ENCODE assay signal across 8 mouse cellular contexts in genomic region chr5:144189950-144190583, GRCm38 (mm10). TPM values are rescaled to one million over a fixed set of nuclear protein-coding genes. Genes with fewer than 3 reads are reported as not detected.
DNase-seq lines count a peak whose midpoint lies in the region; ATAC-seq and TF ChIP-seq lines count a peak whose summit lies in the region.

Gene Bhlha15 (plus strand): TSS chr5:144190286.

- peak within 1 kb of the TSS; percentile 39 for H3K4me3 ChIP-seq in heart, embryonic 12.5 days
- peak within 1 kb of the TSS; percentile 28 for H3K4me3 ChIP-seq in kidney, embryonic 15.5 days (replicated peaks)
- peak within 1 kb of the TSS; percentile 46 for H3K4me3 ChIP-seq in small intestine, adult 2 months (ENCODE audit: low read depth, low read length)

- peak within 1 kb of the TSS; percentile 72 for H3K4me2 ChIP-seq in heart, embryonic 12.5 days
- peak within 1 kb of the TSS; percentile 60 for H3K4me2 ChIP-seq in kidney, embryonic 15.5 days

- H3K9me3 ChIP-seq in heart, embryonic 12.5 days (replicated peaks) = no peaks in the 10 kb centered on the region
- no peaks in the 10 kb centered on the region for H3K9me3 ChIP-seq in kidney, embryonic 15.5 days (replicated peaks)

- 3% methylated on average over 22 of the region's 26 CpGs for WGBS in heart, embryonic 12.5 days
- 4% methylated on average over 24 of the region's 26 CpGs for WGBS in kidney, embryonic 15.5 days
- WGBS in small intestine, adult 2 months = 4% methylated on average over 26 of the region's 26 CpGs

- H3K4me1 ChIP-seq in heart, embryonic 12.5 days (replicated peaks) = peaks cover 33% of the 10 kb centered on the region
- peaks cover 19% of the 10 kb centered on the region for H3K4me1 ChIP-seq in kidney, embryonic 15.5 days
- peaks cover 6% of the 10 kb centered on the region; the same call in 1 of the 2 replicates for H3K4me1 ChIP-seq in small intestine, adult 2 months (ENCODE audit: control insufficient read depth, insufficient read depth, insufficient read length, low read length)

- H3K27me3 ChIP-seq in heart, embryonic 12.5 days (replicated peaks) = no peaks in the 10 kb centered on the region
- 0 out of 2 replicates have a peak, but pooled peaks cover 2% of the 10 kb centered on the region for H3K27me3 ChIP-seq in kidney, embryonic 15.5 days
- H3K27me3 ChIP-seq in small intestine, adult 2 months (ENCODE audit: control insufficient read depth, insufficient read depth, low read length) = no peaks in the 10 kb centered on the region

- peaks cover 16% of the 10 kb centered on the region for H3K36me3 ChIP-seq in heart, embryonic 12.5 days
- peaks cover 14% of the 10 kb centered on the region for H3K36me3 ChIP-seq in kidney, embryonic 15.5 days
- peaks cover 16% of the 10 kb centered on the region for H3K36me3 ChIP-seq in small intestine, adult 2 months (ENCODE audit: control insufficient read depth, insufficient read depth, low read length)

- H3K9ac ChIP-seq in heart, embryonic 12.5 days = peak within 1 kb of the TSS; percentile 57
- H3K9ac ChIP-seq in kidney, embryonic 15.5 days = no peak within 1 kb of the TSS

- TF ChIP-seq CTCF in small intestine, adult 2 months (IDR thresholded peaks at IDR 0.05; ENCODE audit: extremely low read depth, insufficient read length, insufficient replicate concordance, low read depth, low read length) = no peak

- peak; percentile 10; the same call in 1 of the 2 replicates for TF ChIP-seq POLR2A in small intestine, adult 2 months (IDR thresholded peaks at IDR 0.05; ENCODE audit: low read depth, low read length)

- H3K27ac ChIP-seq in heart, embryonic 12.5 days (ENCODE audit: poor library complexity, severe bottlenecking) = no peak within 1 kb of the TSS
- H3K27ac ChIP-seq in kidney, embryonic 15.5 days = no peak within 1 kb of the TSS
- peak within 1 kb of the TSS; percentile 26; the same call in 1 of the 2 replicates for H3K27ac ChIP-seq in small intestine, adult 2 months (ENCODE audit: insufficient read depth, low read depth, low read length)

- DNase-seq in MEL-GATA-1-ER (ENCODE audit: extremely low read depth, low read depth) = peak; percentile 41
- peak; percentile 33 for DNase-seq in c-Kit-negative CD71-positive TER-119-positive erythroid progenitor cells, embryonic 14.5 days (ENCODE audit: low read depth, low spot score)
- peak; percentile 66 for DNase-seq in lung, postnatal 10 days
- DNase-seq in cerebellum, adult 9-10 months = no peak

- ATAC-seq in heart, embryonic 12.5 days (ENCODE audit: insufficient number of reproducible peaks, low FRiP score) = peak; percentile 65; the same call in 1 of the 2 replicates
- ATAC-seq in kidney, embryonic 15.5 days (replicated peaks; ENCODE audit: low FRiP score) = peak; percentile 76
- no peak for ATAC-seq in activated CD4-positive, CD25-positive, alpha-beta regulatory T cell, adult 4 months

RNA-seq across cellular contexts. Expression of gene Bhlha15, which starts in this region (rescaled TPM):
- polyA plus RNA-seq in heart, embryonic 12.5 days (2016; fragmentation: Nextera tagmentation; extraction: Ambion mirVana) = 0.26 and 0.46 TPM in 2 replicates
- polyA plus RNA-seq in kidney, embryonic 15.5 days (2015; fragmentation: Nextera tagmentation; extraction: Ambion mirVana) = 0.48 and 0.71 TPM in 2 replicates
- 10.9 and 21.3 TPM in 2 replicates for polyA plus RNA-seq in small intestine, adult 2 months (2012; rRNA removed)
- under 1 TPM in 1 of 2 experiments, not detected in 1; 0.09 TPM for polyA plus RNA-seq in activated CD4-positive, CD25-positive, alpha-beta regulatory T cell, adult 4 months (2017; shearing (Covaris generic))

Comparison
In these comparisons a context has a peak if more than half of its experiments do, and no peak if none do; other contexts are left out.
1. Peak in ATAC-seq, H3K4me3 ChIP-seq, H3K9ac ChIP-seq and H3K4me2 ChIP-seq in heart, embryonic 12.5 days; RNA of the gene not detected or under 1 TPM.
2. Peak in ATAC-seq, H3K4me3 ChIP-seq and H3K4me2 ChIP-seq in kidney, embryonic 15.5 days; RNA of the gene not detected or under 1 TPM.